Mouse (Mus musculus): ENCODE results near the gene Cyth3. TPM values are rescaled to one million over a fixed set of nuclear protein-coding genes. Genes with fewer than 3 reads are reported as not detected.

Cyth3 gene
- polyA plus RNA-seq, 1 experiment from 2014 or later, result 49.6 TPM

Other genes with a start within 250 kb of the Cyth3 start
- gene Kdelr2, start 218.6 kb upstream of the Cyth3 start, polyA plus RNA-seq (2014; fragmentation: Nextera tagmentation; extraction: Ambion mirVana), result 265 and 281 TPM in 2 replicates
- gene Daglb, start 157.9 kb upstream of the Cyth3 start, polyA plus RNA-seq (2014; fragmentation: Nextera tagmentation; extraction: Ambion mirVana), result 9.2 and 9.4 TPM in 2 replicates
- 554 and 576 TPM in 2 replicates for gene Rac1, start 94.4 kb upstream of the Cyth3 start, polyA plus RNA-seq (2014; fragmentation: Nextera tagmentation; extraction: Ambion mirVana)
- gene Usp42, start 109.8 kb downstream of the Cyth3 start, polyA plus RNA-seq (2014; fragmentation: Nextera tagmentation; extraction: Ambion mirVana), result 33.5 and 39.5 TPM in 2 replicates
- 50.1 and 55.1 TPM in 2 replicates for gene Eif2ak1, start 195.3 kb downstream of the Cyth3 start, polyA plus RNA-seq (2014; fragmentation: Nextera tagmentation; extraction: Ambion mirVana)

All from limb, embryonic 11.5 days (tissue).